Mouse (Mus musculus): ENCODE results near the gene Mrps18b.

- TF ChIP-seq CTCF (IDR thresholded peaks at IDR 0.05; ENCODE audit: low read depth) (no peak), EP300 (optimal IDR thresholded peaks at IDR 0.05) (no peak)
Observed at GRCm38 (mm10) chr17:35882924-35883323, 33.3 kb downstream of the Mrps18b start.

Measured in stomach, postnatal 0 days (tissue).